Mouse (Mus musculus): ENCODE measurements around the gene Pth2. TPM values are rescaled to one million over a fixed set of nuclear protein-coding genes. Genes with fewer than 3 reads are reported as not detected.

Pth2 gene
- polyA plus RNA-seq, 2 experiments, result not detected

DNA sequence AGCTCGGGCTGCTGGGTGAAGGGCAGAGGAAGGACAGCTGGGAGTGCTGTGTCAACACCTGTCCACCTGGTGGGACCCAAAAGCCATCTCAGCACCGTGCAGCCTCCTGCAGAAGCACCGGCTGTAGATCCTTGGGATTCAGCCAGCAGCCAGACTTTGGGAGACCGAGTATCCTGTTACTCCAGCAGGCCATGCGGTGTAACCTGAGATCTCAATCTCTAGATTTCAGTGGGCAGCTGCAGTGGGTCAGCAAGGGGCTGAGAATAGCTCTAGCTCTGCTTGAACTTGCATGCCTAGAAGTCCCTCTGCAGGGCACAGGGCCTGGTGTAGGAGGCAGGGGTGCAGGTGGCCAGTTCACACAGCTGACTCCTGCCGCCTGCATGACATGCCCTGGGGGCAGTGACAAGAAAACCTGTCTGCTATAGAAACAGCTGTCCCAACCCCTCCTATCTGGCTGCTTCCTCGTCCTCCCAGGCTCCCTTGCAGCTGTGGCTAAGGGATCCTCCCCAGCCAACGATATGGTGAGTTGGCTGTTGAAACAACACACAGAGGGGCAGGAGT is 11.1 kb downstream of the Pth2 start:
- DNase-seq (ENCODE audit: low read depth in 3 of 3, low spot score in 3 of 3) (no peak), ATAC-seq (ENCODE audit: insufficient read depth) (no peak)
- no peaks in the 10 kb centered on the region for H3K9me3 ChIP-seq (ENCODE audit: control insufficient read depth, low read length)
- no peaks in the 10 kb centered on the region for H3K4me1 ChIP-seq (replicated peaks; ENCODE audit: control insufficient read depth in 2 of 2, insufficient read depth in 2 of 2, low read length in 1 of 2)
- no peak overlapping the region for H3K27ac ChIP-seq
- H3K4me2 ChIP-seq (ENCODE audit: low read depth), result no peak overlapping the region
- H3K4me3 ChIP-seq (ENCODE audit: insufficient read depth in 1 of 2, low read depth in 2 of 2, low read length in 2 of 2), result no peak overlapping the region
- WGBS (ENCODE audit: insufficient replicate concordance), result 24% methylated on average over 8 of the region's 8 CpGs
- TF ChIP-seq EP300 (IDR thresholded peaks at IDR 0.05; ENCODE audit: low read depth) (no peak), CTCF (IDR thresholded peaks at IDR 0.05; ENCODE audit: low read depth) (no peak)
- no peaks in the 10 kb centered on the region for H3K36me3 ChIP-seq (replicated peaks; ENCODE audit: control insufficient read depth, insufficient read depth, low read depth)
- no peaks in the 10 kb centered on the region; the same call in none of the 2 replicates for H3K27me3 ChIP-seq (ENCODE audit: control insufficient read depth, insufficient read depth, low read length)
- H3K9ac ChIP-seq (replicated peaks), result no peak overlapping the region

DNA sequence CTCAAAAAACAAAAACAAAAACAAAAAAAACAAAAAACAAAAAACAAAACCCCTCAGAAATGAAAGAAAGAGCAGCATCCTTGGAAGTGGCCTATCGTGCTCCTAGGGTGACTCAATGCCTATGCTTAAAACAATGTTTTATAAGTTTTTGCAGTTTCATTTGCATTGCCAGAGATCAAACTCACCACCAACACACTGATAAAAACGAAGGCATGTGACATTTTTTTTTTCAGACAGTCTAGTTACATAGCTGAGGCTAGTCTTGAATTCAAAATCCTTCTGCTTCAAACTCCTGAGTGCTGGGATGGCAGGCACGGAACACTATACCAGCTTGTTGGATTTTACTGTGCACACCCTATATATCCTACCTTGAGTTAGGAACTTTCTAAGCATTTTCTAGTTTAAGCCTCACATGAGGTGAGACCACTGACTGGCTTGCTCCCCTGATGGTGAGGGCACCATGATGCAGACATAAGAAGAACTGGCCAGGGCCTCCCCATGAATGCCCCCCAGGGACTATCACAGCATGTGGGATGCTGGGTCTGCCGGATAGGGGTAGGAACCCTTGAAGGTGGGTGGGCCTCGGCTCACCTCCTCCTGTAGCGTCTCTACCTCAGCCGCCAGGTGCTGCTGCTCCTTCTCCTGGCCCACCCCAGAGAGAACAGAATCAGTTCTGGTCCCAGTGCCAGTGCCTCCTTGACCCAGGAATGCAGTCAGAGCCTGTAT is 12.0 kb downstream of the Pth2 start:
- H3K4me3 ChIP-seq (ENCODE audit: insufficient read depth in 1 of 2, low read depth in 2 of 2, low read length in 2 of 2), result no peak overlapping the region
- H3K36me3 ChIP-seq (replicated peaks; ENCODE audit: control insufficient read depth, insufficient read depth, low read depth), result no peaks in the 10 kb centered on the region
- ATAC-seq (ENCODE audit: insufficient read depth), result no peak
- no peak overlapping the region for H3K9ac ChIP-seq (replicated peaks)
- H3K27me3 ChIP-seq (ENCODE audit: control insufficient read depth, insufficient read depth, low read length), result no peaks in the 10 kb centered on the region; the same call in none of the 2 replicates
- H3K27ac ChIP-seq, result no peak overlapping the region
- H3K4me1 ChIP-seq (replicated peaks; ENCODE audit: control insufficient read depth in 2 of 2, insufficient read depth in 2 of 2, low read length in 1 of 2), result no peaks in the 10 kb centered on the region
- H3K4me2 ChIP-seq (ENCODE audit: low read depth), result no peak overlapping the region
- WGBS (ENCODE audit: insufficient replicate concordance), result 61% methylated on average over 7 of the region's 7 CpGs
- no peak for TF ChIP-seq CTCF (IDR thresholded peaks at IDR 0.05; ENCODE audit: low read depth)
- TF ChIP-seq EP300 (IDR thresholded peaks at IDR 0.05; ENCODE audit: low read depth), result no peak
- DNase-seq (ENCODE audit: low read depth in 3 of 3, low spot score in 3 of 3), result no peak
- H3K9me3 ChIP-seq (ENCODE audit: control insufficient read depth, low read length), result no peaks in the 10 kb centered on the region

DNA sequence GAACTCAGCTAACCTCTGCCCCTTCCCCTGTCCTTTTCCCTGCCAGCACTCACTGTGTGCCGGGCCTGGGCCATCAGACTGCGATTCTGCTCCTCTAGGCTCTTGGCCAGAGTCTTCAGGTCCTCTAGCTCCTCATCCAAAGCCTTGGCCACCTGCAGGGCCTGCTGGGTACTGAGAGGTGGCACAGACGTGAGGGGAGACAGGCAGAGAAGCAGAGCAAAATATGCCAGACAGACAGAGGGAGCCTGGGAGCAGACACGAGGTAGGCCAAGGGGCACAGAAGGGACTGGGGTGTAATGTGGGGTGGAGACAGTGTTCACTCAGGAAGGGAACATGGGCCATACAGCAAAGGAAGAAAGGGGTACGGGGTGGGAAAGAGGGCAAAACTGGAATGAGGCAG is 12.6 kb downstream of the Pth2 start:
- no peak for TF ChIP-seq EP300 (IDR thresholded peaks at IDR 0.05; ENCODE audit: low read depth)
- TF ChIP-seq CTCF (IDR thresholded peaks at IDR 0.05; ENCODE audit: low read depth), result no peak
- Histone ChIP-seq H3K27me3 (ENCODE audit: control insufficient read depth, insufficient read depth, low read length) (no peaks in the 10 kb centered on the region; the same call in none of the 2 replicates), H3K4me2 (ENCODE audit: low read depth) (no peak overlapping the region), H3K4me1 (replicated peaks; ENCODE audit: control insufficient read depth in 2 of 2, insufficient read depth in 2 of 2, low read length in 1 of 2) (no peaks in the 10 kb centered on the region), H3K4me3 (ENCODE audit: insufficient read depth in 1 of 2, low read depth in 2 of 2, low read length in 2 of 2) (no peak overlapping the region), H3K9ac (replicated peaks) (no peak overlapping the region), H3K9me3 (ENCODE audit: control insufficient read depth, low read length) (no peaks in the 10 kb centered on the region), H3K36me3 (replicated peaks; ENCODE audit: control insufficient read depth, insufficient read depth, low read depth) (no peaks in the 10 kb centered on the region), H3K27ac (no peak overlapping the region)
- DNase-seq (ENCODE audit: low read depth in 3 of 3, low spot score in 3 of 3) (no peak), ATAC-seq (ENCODE audit: insufficient read depth) (no peak)
- 52% methylated on average over 5 of the region's 5 CpGs for WGBS (ENCODE audit: insufficient replicate concordance)

DNA sequence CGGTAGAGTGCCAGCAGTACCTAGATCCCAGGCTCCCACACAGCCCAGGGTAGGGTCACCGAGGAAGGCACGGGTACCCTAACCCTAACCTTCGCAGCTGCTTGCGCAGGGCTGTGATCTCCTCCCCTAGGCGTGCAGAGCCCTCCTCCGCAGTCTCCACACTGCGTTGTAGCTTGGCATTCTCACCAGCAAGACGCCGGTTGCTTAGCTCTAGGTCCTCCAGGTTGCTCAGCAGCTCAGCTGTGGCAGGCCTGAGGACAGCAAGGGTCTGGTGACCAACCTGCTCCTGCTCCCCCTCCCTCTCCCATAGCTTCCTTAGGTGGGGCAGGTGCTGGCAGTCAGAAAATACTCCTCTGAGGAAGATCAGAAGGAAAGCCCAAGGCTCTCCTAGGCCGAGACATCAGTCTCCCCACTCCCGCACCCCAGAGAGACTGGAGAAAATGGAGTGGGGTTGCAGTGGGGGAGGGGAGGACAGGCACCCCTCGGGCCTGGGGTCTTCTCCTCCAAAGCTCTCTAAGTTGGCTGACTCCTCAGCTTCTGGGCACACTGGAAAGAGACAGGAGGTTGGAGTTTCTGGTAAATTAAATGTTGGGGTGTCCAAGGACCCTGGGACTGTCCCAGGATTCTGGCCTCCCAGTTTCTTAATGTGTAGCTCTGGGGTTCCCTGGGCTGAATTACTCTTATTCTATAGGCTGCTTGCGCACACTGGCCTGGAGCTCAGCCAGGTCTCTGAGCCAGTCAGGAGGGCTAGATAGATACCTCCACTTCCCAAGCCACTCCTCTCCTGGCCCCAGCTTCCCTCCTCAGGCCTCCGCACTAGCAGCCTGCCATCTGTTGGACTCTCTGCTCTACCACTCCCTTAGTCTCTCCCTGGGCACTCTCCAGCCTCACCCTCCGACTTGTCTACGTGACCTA is 13.3 kb downstream of the Pth2 start:
- Histone ChIP-seq H3K27ac (no peak overlapping the region), H3K4me1 (replicated peaks; ENCODE audit: control insufficient read depth in 2 of 2, insufficient read depth in 2 of 2, low read length in 1 of 2) (no peaks in the 10 kb centered on the region), H3K4me2 (ENCODE audit: low read depth) (no peak overlapping the region), H3K9ac (replicated peaks) (no peak overlapping the region), H3K9me3 (ENCODE audit: control insufficient read depth, low read length) (no peaks in the 10 kb centered on the region), H3K4me3 (ENCODE audit: insufficient read depth in 1 of 2, low read depth in 2 of 2, low read length in 2 of 2) (no peak overlapping the region), H3K36me3 (replicated peaks; ENCODE audit: control insufficient read depth, insufficient read depth, low read depth) (no peaks in the 10 kb centered on the region), H3K27me3 (ENCODE audit: control insufficient read depth, insufficient read depth, low read length) (no peaks in the 10 kb centered on the region; the same call in none of the 2 replicates)
- TF ChIP-seq EP300 (IDR thresholded peaks at IDR 0.05; ENCODE audit: low read depth) (no peak), CTCF (IDR thresholded peaks at IDR 0.05; ENCODE audit: low read depth) (no peak)
- DNase-seq (ENCODE audit: low read depth in 3 of 3, low spot score in 3 of 3), result no peak
- WGBS (ENCODE audit: insufficient replicate concordance), result 55% methylated on average over 17 of the region's 17 CpGs
- ATAC-seq (ENCODE audit: insufficient read depth), result no peak
